Mouse (Mus musculus) cortical plate, adult 2 months (tissue): ENCODE results near the gene Rhoa.

Source experiments
- CTCF ChIP-seq: fragments of 200-500 bp; IDR thresholded peaks from 2 replicates; pipeline ENCODE4 v1.5.1; 2011; ENCODE audit warnings: mild to moderate bottlenecking, control low read depth, low read length; ENCODE audit not compliant: insufficient read depth; ENCODE audit errors: extremely low read depth
- POLR2A ChIP-seq: fragments of 200-500 bp; IDR thresholded peaks from 2 replicates; pipeline ENCODE4 v1.6.1; 2011; ENCODE audit warnings: mild to moderate bottlenecking, low read length, control low read depth; ENCODE audit not compliant: insufficient read depth; ENCODE audit errors: extremely low read depth

DNA sequence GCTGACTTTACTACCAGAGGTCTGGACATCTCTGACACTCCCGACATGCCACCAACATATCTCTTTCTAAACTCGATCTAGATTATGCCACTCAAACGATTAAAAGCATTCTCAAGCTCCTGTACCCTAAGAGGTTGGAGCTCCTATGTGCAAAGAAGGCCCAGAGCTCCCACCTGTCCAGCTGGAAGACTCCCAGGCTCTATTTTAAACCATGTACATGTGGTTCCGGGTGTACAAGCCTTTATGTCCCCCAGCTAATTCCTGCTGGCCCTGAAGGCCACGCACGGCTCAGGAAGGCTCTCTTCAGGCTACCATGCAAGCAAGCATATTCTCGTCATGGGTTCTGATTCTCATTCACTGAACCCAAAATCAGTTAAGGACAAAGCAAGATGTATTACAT lies 44.1 kb upstream of the Rhoa start:
- TF ChIP-seq POLR2A (no peak), CTCF (no peak)
